Mouse (Mus musculus): ENCODE measurements around the gene Olfr61.
"Not testable (repeated sequence)": the region's sequence is repeated elsewhere in the genome, so short reads cannot be mapped to it uniquely, and the experiment has no call there.

- not testable (repeated sequence) for TF ChIP-seq POLR2A (IDR thresholded peaks at IDR 0.05; ENCODE audit: borderline replicate concordance, insufficient read depth, low read length); CTCF (IDR thresholded peaks at IDR 0.05; ENCODE audit: borderline replicate concordance, insufficient read depth, low read depth, low read length)
Observed at GRCm38 (mm10) chr7:140600969-140601368, 27.8 kb upstream of the Olfr61 start, which contains the start of gene Olfr46.

Measured in cerebellum, adult 2 months (tissue).